Mouse (Mus musculus): ENCODE measurements around the gene Mbl1. TPM values are rescaled to one million over a fixed set of nuclear protein-coding genes. Genes with fewer than 3 reads are reported as not detected.

Gene Mbl1
- not detected in 2 replicates for polyA plus RNA-seq (2012; rRNA removed)

DNA sequence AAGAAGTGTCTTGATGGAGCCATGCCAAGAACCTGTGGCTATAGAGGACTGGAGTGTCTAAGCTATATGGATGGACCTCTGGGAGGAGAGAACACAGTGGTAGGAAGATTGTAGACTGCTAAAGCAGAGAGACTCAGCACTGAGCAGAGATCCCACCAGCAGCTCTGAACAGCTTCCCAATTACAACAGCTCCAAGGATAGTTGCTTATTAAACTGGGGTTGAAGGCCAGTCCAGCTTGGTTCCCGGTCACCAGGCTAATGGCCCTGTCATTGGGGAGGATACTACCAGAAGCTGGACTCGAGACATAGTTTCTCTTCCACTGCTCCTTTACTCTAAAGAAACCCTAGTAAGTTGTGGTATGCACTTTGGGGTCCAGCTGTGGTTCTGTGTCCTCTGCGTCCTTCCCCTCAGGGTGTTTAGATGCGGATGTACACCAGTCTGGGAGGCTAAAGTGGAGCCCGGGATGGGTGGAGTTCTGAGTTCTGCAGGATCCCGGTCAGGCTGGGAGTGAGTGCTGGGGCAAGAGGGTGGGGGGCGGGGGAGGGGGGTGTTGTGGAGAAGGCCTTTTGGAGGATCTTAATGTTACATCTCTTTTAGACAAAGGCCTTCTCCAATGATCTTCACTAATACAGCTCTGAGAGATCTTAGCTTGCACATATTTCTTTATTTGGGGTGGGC is at the start of gene Mbl1:
Gene Mbl1, plus strand, starts transcription at position 239 of the 679 bp plus-strand sequence.
- 69% methylated on average over 7 of the region's 7 CpGs for WGBS
- no peak for DNase-seq (ENCODE audit: low read depth, low spot score)

DNA sequence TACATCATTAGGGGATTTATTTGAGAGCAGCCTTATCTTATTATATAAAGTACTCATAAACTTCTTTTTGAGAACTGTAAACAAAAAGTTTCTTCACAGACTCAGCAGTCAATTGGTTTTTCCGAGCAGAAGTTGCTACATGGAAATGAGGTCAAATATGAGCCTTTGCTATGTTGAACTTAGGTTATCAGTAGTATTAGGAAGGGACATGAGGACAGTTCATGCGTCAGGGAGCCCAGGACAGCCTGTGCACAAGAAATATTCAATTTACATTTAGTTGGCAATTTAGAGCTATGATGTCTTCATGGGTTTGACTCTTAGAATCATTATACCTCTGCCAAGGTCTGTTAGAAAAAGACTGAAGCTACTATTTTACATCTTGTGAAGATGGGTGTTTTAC is 49.0 kb upstream of the Mbl1 start:
- 52% methylated on average over 2 of the region's 2 CpGs for WGBS
- no peak for DNase-seq (ENCODE audit: low read depth, low spot score)

GRCm38 (mm10) chr14:41104853-41105444 is 46.3 kb upstream of the Mbl1 start, which contains the start of gene Mat1a:
Mat1a (plus strand) TSS chr14:41105035.
- 61% methylated on average over 10 of the region's 10 CpGs for WGBS
- no peak for DNase-seq (ENCODE audit: low read depth, low spot score)

GRCm38 (mm10) chr14:41111031-41111668 is 40.1 kb upstream of the Mbl1 start:
- WGBS, result 65% methylated on average over 7 of the region's 7 CpGs

GRCm38 (mm10) chr14:41112944-41113343 is 38.3 kb upstream of the Mbl1 start:
- DNase-seq (ENCODE audit: low read depth, low spot score), result no peak
- WGBS, result 65% methylated on average over 4 of the region's 4 CpGs

More at GRCm38 (mm10) chr14:41111031-41111668, 40.1 kb upstream of the Mbl1 start:
- DNase-seq (ENCODE audit: low read depth, low spot score), result no peak

DNA sequence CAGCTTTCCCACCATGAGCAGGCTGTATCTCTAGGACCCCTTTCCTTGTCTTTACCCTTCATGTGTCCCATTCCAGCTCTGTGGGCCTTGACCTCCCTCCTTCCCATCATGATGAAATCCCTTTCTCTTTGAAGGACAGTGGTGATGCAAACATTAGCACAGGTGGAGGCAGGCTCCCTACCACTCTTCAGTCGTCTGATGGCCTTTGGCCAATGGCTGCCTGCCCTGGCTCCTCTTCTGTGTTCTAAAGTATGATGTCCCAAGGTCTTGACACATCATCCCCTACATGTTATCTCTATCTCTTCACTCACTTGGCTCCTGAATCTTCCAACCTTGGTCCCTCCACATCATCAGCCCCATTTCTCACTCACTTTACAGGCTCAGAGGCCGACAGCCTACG is 35.0 kb upstream of the Mbl1 start:
- WGBS, result 81% methylated on average over 3 of the region's 3 CpGs
- no peak for DNase-seq (ENCODE audit: low read depth, low spot score)

- DNase-seq (ENCODE audit: low read depth, low spot score), result no peak
- 80% methylated on average over 5 of the region's 5 CpGs for WGBS
Observed at GRCm38 (mm10) chr14:41124683-41125082, 26.6 kb upstream of the Mbl1 start.

- WGBS, result 12% methylated on average over 4 of the region's 4 CpGs
- no peak for DNase-seq (ENCODE audit: low read depth, low spot score)
Observed at GRCm38 (mm10) chr14:41127997-41128396, 23.3 kb upstream of the Mbl1 start.

DNA sequence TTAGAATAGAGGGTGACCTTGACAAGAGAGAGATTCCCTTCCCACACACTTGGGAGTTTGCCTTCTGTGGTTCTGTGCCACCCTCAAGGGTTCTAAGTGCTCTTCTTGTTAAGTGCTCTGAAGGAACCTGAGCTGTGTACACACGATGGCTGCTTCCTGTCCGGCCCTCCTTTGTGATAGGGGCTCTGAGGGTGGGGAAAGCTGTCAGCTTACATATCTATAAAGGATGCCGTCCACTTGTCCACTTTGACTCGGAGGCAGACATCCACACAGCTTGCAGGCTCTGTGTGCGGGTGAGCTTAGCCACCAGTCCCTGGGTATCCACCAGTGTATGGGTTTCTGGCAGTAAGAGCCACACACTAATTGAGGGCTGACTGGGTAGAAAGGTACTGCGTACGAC is 19.7 kb upstream of the Mbl1 start, which contains the start of gene Sftpa1:
Gene Sftpa1, plus strand, starts transcription at position 243 of the 400 bp plus-strand sequence.
- 62% methylated on average over 7 of the region's 7 CpGs for WGBS
- no peak for DNase-seq (ENCODE audit: low read depth, low spot score)

GRCm38 (mm10) chr14:41137006-41137405 is 14.3 kb upstream of the Mbl1 start:
- no peak for DNase-seq (ENCODE audit: low read depth, low spot score)

- DNase-seq (ENCODE audit: low read depth, low spot score), result no peak
- WGBS, result 86% methylated on average over 1 of the region's 1 CpGs
Observed at GRCm38 (mm10) chr14:41140686-41141085, 10.6 kb upstream of the Mbl1 start.

GRCm38 (mm10) chr14:41146035-41146434 is 5.2 kb upstream of the Mbl1 start:
- no peak for DNase-seq (ENCODE audit: low read depth, low spot score)
- WGBS, result 24% methylated on average over 6 of the region's 6 CpGs

GRCm38 (mm10) chr14:41146922-41147321 is 4.3 kb upstream of the Mbl1 start:
- DNase-seq (ENCODE audit: low read depth, low spot score), result no peak
- WGBS, result 75% methylated on average over 3 of the region's 3 CpGs

DNA sequence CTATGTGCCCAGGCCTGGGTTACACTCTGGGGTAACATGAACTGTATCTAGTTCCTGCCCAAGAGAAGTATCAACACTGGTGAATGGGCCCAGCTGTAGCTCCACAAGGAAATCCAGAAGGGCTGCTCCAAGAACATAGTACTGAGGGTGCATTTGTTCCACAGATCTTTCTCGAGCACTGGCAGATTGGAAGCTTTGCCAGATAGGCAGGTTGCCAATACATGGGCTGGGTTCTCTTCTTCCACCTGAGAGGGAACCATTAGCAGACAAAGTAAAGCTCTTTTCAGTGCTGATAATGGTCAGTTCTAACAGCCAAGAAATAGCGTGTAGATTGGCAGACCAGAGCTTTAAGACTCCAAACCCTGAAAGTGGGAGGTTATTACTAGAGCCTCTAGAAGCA is 3.9 kb upstream of the Mbl1 start:
- WGBS, result 57% methylated on average over 2 of the region's 2 CpGs
- DNase-seq (ENCODE audit: low read depth, low spot score), result no peak

DNA sequence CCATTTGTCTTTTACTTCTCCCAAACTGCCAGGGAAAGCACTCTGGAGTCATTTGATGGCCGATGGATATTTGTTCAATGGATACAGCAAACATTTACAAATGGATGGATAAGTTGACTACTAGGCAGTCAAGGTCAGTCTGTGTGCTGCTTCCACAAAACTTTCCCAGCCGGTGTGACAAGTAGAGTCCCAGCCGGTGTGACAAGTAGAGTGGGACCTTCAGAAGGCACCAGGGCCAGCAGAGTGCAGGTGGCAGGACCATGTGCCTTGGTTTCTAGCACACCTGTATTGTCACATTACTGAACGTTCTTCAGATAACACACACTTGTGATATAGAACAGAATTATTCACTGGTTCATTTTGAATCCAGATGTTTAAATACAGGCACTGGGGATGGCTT is 8.8 kb downstream of the Mbl1 start:
- 41% methylated on average over 4 of the region's 4 CpGs for WGBS
- no peak for DNase-seq (ENCODE audit: low read depth, low spot score)

- 24% methylated on average over 1 of the region's 1 CpGs for WGBS
- no peak for DNase-seq (ENCODE audit: low read depth, low spot score)
Observed at GRCm38 (mm10) chr14:41160743-41161142, 9.5 kb downstream of the Mbl1 start.

- WGBS, result 16% methylated on average over 2 of the region's 2 CpGs
- no peak for DNase-seq (ENCODE audit: low read depth, low spot score)
Observed at GRCm38 (mm10) chr14:41162663-41163062, 11.4 kb downstream of the Mbl1 start.

GRCm38 (mm10) chr14:41167278-41167677 is 16.0 kb downstream of the Mbl1 start:
- 38% methylated on average over 5 of the region's 5 CpGs for WGBS
- DNase-seq (ENCODE audit: low read depth, low spot score), result no peak

GRCm38 (mm10) chr14:41168567-41168966 is 17.3 kb downstream of the Mbl1 start:
- 85% methylated on average over 1 of the region's 1 CpGs for WGBS
- no peak for DNase-seq (ENCODE audit: low read depth, low spot score)

- WGBS, result 27% methylated on average over 2 of the region's 2 CpGs
- no peak for DNase-seq (ENCODE audit: low read depth, low spot score)
Observed at GRCm38 (mm10) chr14:41170514-41170913, 19.3 kb downstream of the Mbl1 start.

DNA sequence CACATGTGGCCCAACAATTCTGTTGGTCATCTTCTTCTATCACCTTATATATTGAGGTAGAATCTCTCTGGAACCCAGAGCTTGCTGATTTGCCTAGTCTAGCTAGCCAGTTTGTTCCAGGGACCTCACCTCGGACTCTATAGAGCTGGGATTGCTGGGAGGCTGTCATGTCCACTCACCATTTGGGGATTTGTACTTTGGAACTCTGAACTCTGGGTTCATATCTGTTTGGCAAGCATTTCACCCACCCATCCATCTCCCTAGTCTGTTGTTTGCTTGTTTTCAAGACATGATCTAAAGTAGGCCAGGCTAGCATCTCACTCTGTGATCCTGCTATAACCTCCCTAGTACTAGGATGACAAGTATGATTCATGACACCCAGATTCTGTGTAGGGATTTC is 23.5 kb downstream of the Mbl1 start:
- WGBS, result 60% methylated on average over 1 of the region's 1 CpGs
- DNase-seq (ENCODE audit: low read depth, low spot score), result no peak
